Mouse (Mus musculus): ENCODE measurements at regions not wholly inside any gene's neighbourhood (a gene's known extent, or its start where the extent isn't known, plus 50 kb on each side); places are given as distances from the start of the nearest gene placed in this dataset.
A peak's percentile ranks its signal among the peaks of the same experiment; 100 is the strongest.

GRCm38 (mm10) chr2:138702783-138703182 is 446.4 kb downstream of the Btbd3 start:
- no peaks in the 10 kb centered on the region for H3K36me3 ChIP-seq (ENCODE audit: control insufficient read depth, insufficient read depth, low read length)
- H3K4me2 ChIP-seq (replicated peaks; ENCODE audit: low read depth, low read length) = no peak overlapping the region
- H3K4me3 ChIP-seq (ENCODE audit: low read length) = no peak overlapping the region
- no peaks in the 10 kb centered on the region for H3K9me3 ChIP-seq (ENCODE audit: control insufficient read depth, low read length)
- 77% methylated on average over 4 of the region's 4 CpGs for whole genome bisulfite sequencing
- H3K9ac ChIP-seq (ENCODE audit: low read depth, low read length) = no peak overlapping the region
- no peaks in the 10 kb centered on the region for H3K4me1 ChIP-seq (ENCODE audit: control insufficient read depth, insufficient read depth, low read length)
- no peak for ATAC-seq (ENCODE audit: low FRiP score, low TSS enrichment)
- H3K27ac ChIP-seq (ENCODE audit: low read depth, low read length) = no peak overlapping the region
- H3K27me3 ChIP-seq (ENCODE audit: control insufficient read depth, insufficient read depth, low read length) = no peaks in the 10 kb centered on the region

- no peak overlapping the region for H3K4me3 ChIP-seq (ENCODE audit: low read length)
- no peaks in the 10 kb centered on the region for H3K27me3 ChIP-seq (ENCODE audit: control insufficient read depth, insufficient read depth, low read length)
- H3K36me3 ChIP-seq (ENCODE audit: control insufficient read depth, insufficient read depth, low read length) = no peaks in the 10 kb centered on the region
- WGBS = 91% methylated on average over 4 of the region's 4 CpGs
- H3K27ac ChIP-seq (ENCODE audit: low read depth, low read length) = no peak overlapping the region
- no peaks in the 10 kb centered on the region; the same call in 1 of the 2 replicates for H3K4me1 ChIP-seq (ENCODE audit: control insufficient read depth, insufficient read depth, low read length)
- ATAC-seq (ENCODE audit: low FRiP score, low TSS enrichment) = no peak
- no peaks in the 10 kb centered on the region for H3K9me3 ChIP-seq (ENCODE audit: control insufficient read depth, low read length)
- H3K4me2 ChIP-seq (replicated peaks; ENCODE audit: low read depth, low read length) = no peak overlapping the region
- no peak overlapping the region for H3K9ac ChIP-seq (ENCODE audit: low read depth, low read length)
Observed at GRCm38 (mm10) chr2:138703943-138704541, 447.7 kb downstream of the Btbd3 start.

GRCm38 (mm10) chr2:138708763-138709162 is 452.4 kb downstream of the Btbd3 start:
- H3K9ac ChIP-seq (ENCODE audit: low read depth, low read length) = no peak overlapping the region
- H3K9me3 ChIP-seq (ENCODE audit: control insufficient read depth, low read length) = no peaks in the 10 kb centered on the region
- peaks cover 2% of the 10 kb centered on the region; the same call in 1 of the 2 replicates for H3K4me1 ChIP-seq (ENCODE audit: control insufficient read depth, insufficient read depth, low read length)
- no peaks in the 10 kb centered on the region for H3K27me3 ChIP-seq (ENCODE audit: control insufficient read depth, insufficient read depth, low read length)
- ATAC-seq (ENCODE audit: low FRiP score, low TSS enrichment) = peak; percentile 57; the same call in 1 of the 2 replicates
- H3K4me3 ChIP-seq (ENCODE audit: low read length) = no peak overlapping the region
- H3K27ac ChIP-seq (ENCODE audit: low read depth, low read length) = no peak overlapping the region
- 4% methylated on average over 2 of the region's 2 CpGs for WGBS
- no peak overlapping the region for H3K4me2 ChIP-seq (replicated peaks; ENCODE audit: low read depth, low read length)
- no peaks in the 10 kb centered on the region for H3K36me3 ChIP-seq (ENCODE audit: control insufficient read depth, insufficient read depth, low read length)

GRCm38 (mm10) chr2:138733846-138734245 is 477.5 kb downstream of the Btbd3 start:
- 46% methylated on average over 2 of the region's 2 CpGs for WGBS

GRCm38 (mm10) chr2:138744806-138745205 is 488.4 kb downstream of the Btbd3 start:
- no peak overlapping the region for H3K27ac ChIP-seq (ENCODE audit: low read depth, low read length)
- no peaks in the 10 kb centered on the region for H3K9me3 ChIP-seq (ENCODE audit: control insufficient read depth, low read length)
- H3K9ac ChIP-seq (ENCODE audit: low read depth, low read length) = no peak overlapping the region
- H3K36me3 ChIP-seq (ENCODE audit: control insufficient read depth, insufficient read depth, low read length) = no peaks in the 10 kb centered on the region
- H3K4me3 ChIP-seq (ENCODE audit: low read length) = no peak overlapping the region
- WGBS = 74% methylated on average over 4 of the region's 4 CpGs
- no peak for ATAC-seq (ENCODE audit: low FRiP score, low TSS enrichment)
- no peaks in the 10 kb centered on the region for H3K4me1 ChIP-seq (ENCODE audit: control insufficient read depth, insufficient read depth, low read length)
- H3K27me3 ChIP-seq (ENCODE audit: control insufficient read depth, insufficient read depth, low read length) = no peaks in the 10 kb centered on the region
- no peak overlapping the region for H3K4me2 ChIP-seq (replicated peaks; ENCODE audit: low read depth, low read length)

More at GRCm38 (mm10) chr2:138733846-138734245, 477.5 kb downstream of the Btbd3 start:
- Histone ChIP-seq H3K4me1 (ENCODE audit: control insufficient read depth, insufficient read depth, low read length) (no peaks in the 10 kb centered on the region), H3K4me3 (ENCODE audit: low read length) (no peak overlapping the region), H3K9me3 (ENCODE audit: control insufficient read depth, low read length) (no peaks in the 10 kb centered on the region), H3K4me2 (replicated peaks; ENCODE audit: low read depth, low read length) (no peak overlapping the region), H3K9ac (ENCODE audit: low read depth, low read length) (no peak overlapping the region), H3K36me3 (ENCODE audit: control insufficient read depth, insufficient read depth, low read length) (no peaks in the 10 kb centered on the region), H3K27ac (ENCODE audit: low read depth, low read length) (no peak overlapping the region), H3K27me3 (ENCODE audit: control insufficient read depth, insufficient read depth, low read length) (no peaks in the 10 kb centered on the region)
- ATAC-seq (ENCODE audit: low FRiP score, low TSS enrichment) = no peak

- Histone ChIP-seq H3K27me3 (ENCODE audit: control insufficient read depth, insufficient read depth, low read length) (no peaks in the 10 kb centered on the region), H3K4me1 (ENCODE audit: control insufficient read depth, insufficient read depth, low read length) (no peaks in the 10 kb centered on the region), H3K27ac (ENCODE audit: low read depth, low read length) (no peak overlapping the region), H3K9me3 (ENCODE audit: control insufficient read depth, low read length) (no peaks in the 10 kb centered on the region), H3K36me3 (ENCODE audit: control insufficient read depth, insufficient read depth, low read length) (no peaks in the 10 kb centered on the region), H3K4me2 (replicated peaks; ENCODE audit: low read depth, low read length) (no peak overlapping the region), H3K4me3 (ENCODE audit: low read length) (no peak overlapping the region), H3K9ac (ENCODE audit: low read depth, low read length) (no peak overlapping the region)
- 70% methylated on average over 3 of the region's 3 CpGs for WGBS
- ATAC-seq (ENCODE audit: low FRiP score, low TSS enrichment) = peak; percentile 57; the same call in 1 of the 2 replicates
Observed at GRCm38 (mm10) chr2:138760439-138760963, 504.1 kb downstream of the Btbd3 start.

GRCm38 (mm10) chr2:138761400-138761799 is 505.0 kb downstream of the Btbd3 start:
- no peaks in the 10 kb centered on the region for H3K9me3 ChIP-seq (ENCODE audit: control insufficient read depth, low read length)
- no peak overlapping the region for H3K9ac ChIP-seq (ENCODE audit: low read depth, low read length)
- H3K27me3 ChIP-seq (ENCODE audit: control insufficient read depth, insufficient read depth, low read length) = no peaks in the 10 kb centered on the region
- no peak overlapping the region for H3K27ac ChIP-seq (ENCODE audit: low read depth, low read length)
- no peak for ATAC-seq (ENCODE audit: low FRiP score, low TSS enrichment)
- 95% methylated on average over 1 of the region's 1 CpGs for WGBS
- no peaks in the 10 kb centered on the region for H3K36me3 ChIP-seq (ENCODE audit: control insufficient read depth, insufficient read depth, low read length)
- no peak overlapping the region for H3K4me2 ChIP-seq (replicated peaks; ENCODE audit: low read depth, low read length)
- H3K4me3 ChIP-seq (ENCODE audit: low read length) = no peak overlapping the region
- no peaks in the 10 kb centered on the region for H3K4me1 ChIP-seq (ENCODE audit: control insufficient read depth, insufficient read depth, low read length)

- Histone ChIP-seq H3K4me3 (ENCODE audit: low read length) (no peak overlapping the region), H3K9me3 (ENCODE audit: control insufficient read depth, low read length) (no peaks in the 10 kb centered on the region), H3K9ac (ENCODE audit: low read depth, low read length) (no peak overlapping the region), H3K27ac (ENCODE audit: low read depth, low read length) (no peak overlapping the region), H3K4me1 (ENCODE audit: control insufficient read depth, insufficient read depth, low read length) (no peaks in the 10 kb centered on the region), H3K27me3 (ENCODE audit: control insufficient read depth, insufficient read depth, low read length) (no peaks in the 10 kb centered on the region), H3K4me2 (replicated peaks; ENCODE audit: low read depth, low read length) (no peak overlapping the region), H3K36me3 (ENCODE audit: control insufficient read depth, insufficient read depth, low read length) (no peaks in the 10 kb centered on the region)
- no peak for ATAC-seq (ENCODE audit: low FRiP score, low TSS enrichment)
- 79% methylated on average over 9 of the region's 9 CpGs for WGBS
Observed at GRCm38 (mm10) chr2:138766275-138766842, 510.0 kb downstream of the Btbd3 start.

- ATAC-seq (ENCODE audit: low FRiP score, low TSS enrichment) = no peak
- H3K9ac ChIP-seq (ENCODE audit: low read depth, low read length) = no peak overlapping the region
- H3K4me3 ChIP-seq (ENCODE audit: low read length) = no peak overlapping the region
- no peak overlapping the region for H3K27ac ChIP-seq (ENCODE audit: low read depth, low read length)
- no peaks in the 10 kb centered on the region for H3K4me1 ChIP-seq (ENCODE audit: control insufficient read depth, insufficient read depth, low read length)
- 85% methylated on average over 3 of the region's 3 CpGs for WGBS
- H3K9me3 ChIP-seq (ENCODE audit: control insufficient read depth, low read length) = no peaks in the 10 kb centered on the region
- H3K36me3 ChIP-seq (ENCODE audit: control insufficient read depth, insufficient read depth, low read length) = no peaks in the 10 kb centered on the region
- H3K27me3 ChIP-seq (ENCODE audit: control insufficient read depth, insufficient read depth, low read length) = no peaks in the 10 kb centered on the region
- H3K4me2 ChIP-seq (replicated peaks; ENCODE audit: low read depth, low read length) = no peak overlapping the region
Observed at GRCm38 (mm10) chr2:138783781-138784180, 527.4 kb downstream of the Btbd3 start.

Measured in kidney, embryonic 14.5 days (tissue).